Mouse (Mus musculus) macrophage (primary cell): ENCODE data around the gene Psenen. TPM values are rescaled to one million over a fixed set of nuclear protein-coding genes. Genes with fewer than 3 reads are reported as not detected.

Experiments used
- H3K27ac ChIP-seq: fragments of 350-480 bp; formaldehyde crosslinking; 2 replicates; pipeline ENCODE4 v1.9.0; 2021
- H3K36me3 ChIP-seq: fragments of 350-480 bp; formaldehyde crosslinking; 2 replicates; pipeline ENCODE4 v1.9.0; 2021; ENCODE audit errors: inconsistent target
- H3K4me3 ChIP-seq: fragments of 350-480 bp; formaldehyde crosslinking; 2 replicates; pipeline ENCODE4 v1.9.0; 2021; ENCODE audit errors: inconsistent target
- H3K79me2 ChIP-seq: fragments of 350-480 bp; formaldehyde crosslinking; 2 replicates; pipeline ENCODE4 v1.9.0; 2021; ENCODE audit errors: inconsistent target
- WGBS: methylation state at CpG from one replicate; pipeline ENCODE4 v1.1.7; 2026; ENCODE audit warnings: inconsistent platforms; ENCODE audit not compliant: missing documents; 5-methylcytosine and 5-hydroxymethylcytosine counted together
- polyA plus RNA-seq: library from polyadenylated mRNA; stranded (reverse); fragments of 250-400 nt; gene quantifications from 3 replicates; pipeline ENCODE4 v1.2.4, GENCODE M21; 2018; ENCODE audit warnings: inconsistent platforms

The Psenen gene
- polyA plus RNA-seq, 1 experiment from 2014 or later, result 123 TPM

DNA sequence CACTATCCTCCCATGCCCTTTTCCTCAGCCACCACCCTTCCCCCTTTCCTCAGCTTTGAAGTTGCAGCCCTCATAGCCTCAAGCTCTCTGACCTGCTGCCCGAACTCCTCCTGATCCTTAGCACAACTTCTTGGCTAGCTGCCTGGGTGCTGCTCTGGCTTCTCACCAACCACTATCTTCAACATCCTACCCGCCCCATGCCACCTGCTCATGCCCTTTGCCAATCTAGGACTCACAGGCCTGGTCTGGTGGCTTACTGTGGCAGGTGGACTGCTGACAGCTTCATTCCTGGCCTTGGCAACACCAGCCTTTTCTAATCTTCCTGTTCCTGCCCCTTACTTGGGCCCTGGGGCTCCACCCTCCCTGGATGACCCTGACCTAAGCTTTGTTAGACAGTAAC lies 9.5 kb upstream of the Psenen start:
- no peak overlapping the region for H3K4me3 ChIP-seq
- no peaks in the 10 kb centered on the region for H3K79me2 ChIP-seq
- H3K27ac ChIP-seq, result no peak overlapping the region
- 95% methylated on average over 2 of the region's 2 CpGs for WGBS
- H3K36me3 ChIP-seq, result peaks cover 97% of the 10 kb centered on the region

DNA sequence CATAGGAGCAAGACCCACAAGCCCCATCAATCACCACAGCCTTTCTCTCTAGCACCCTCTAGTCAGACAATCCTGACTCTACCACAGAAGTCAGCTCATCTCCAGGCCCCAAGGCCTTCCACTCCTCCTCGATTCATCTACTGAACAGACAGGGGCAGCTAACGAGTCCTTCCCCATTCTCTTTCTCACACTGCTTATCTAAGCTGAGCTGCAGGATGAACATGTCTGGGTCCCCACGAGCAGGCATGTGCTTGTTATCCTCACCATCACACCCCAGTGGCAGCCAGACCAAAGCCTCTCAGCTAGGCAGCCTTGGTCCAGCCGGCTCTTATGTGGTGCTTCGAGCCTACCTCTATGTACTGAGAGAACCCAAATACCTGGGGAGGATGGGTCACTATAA lies 9.0 kb upstream of the Psenen start:
- 90% methylated on average over 5 of the region's 5 CpGs for WGBS
- Histone ChIP-seq H3K4me3 (no peak overlapping the region), H3K36me3 (peaks cover 93% of the 10 kb centered on the region), H3K79me2 (no peaks in the 10 kb centered on the region), H3K27ac (no peak overlapping the region)

DNA sequence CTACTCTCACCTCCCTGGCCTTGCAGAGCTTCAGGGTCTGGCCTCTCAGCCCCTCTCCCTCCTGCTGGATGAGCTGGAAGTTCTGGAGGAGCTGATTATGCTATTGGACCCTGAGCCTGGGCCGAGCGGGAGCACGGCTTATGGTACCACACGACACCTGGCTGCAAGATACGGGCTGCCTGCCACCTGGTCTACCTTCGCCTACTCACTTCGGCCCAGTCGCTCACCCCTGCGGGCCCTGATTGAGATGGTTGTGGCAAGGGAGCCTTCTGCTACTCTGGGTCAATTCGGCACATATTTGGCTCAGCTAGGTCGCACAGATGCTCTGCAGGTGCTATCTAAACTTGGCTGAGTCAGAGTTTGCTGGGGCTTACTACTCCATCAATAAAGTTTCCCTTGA lies 4.1 kb upstream of the Psenen start:
- H3K36me3 ChIP-seq, result peaks cover 66% of the 10 kb centered on the region
- WGBS, result 96% methylated on average over 11 of the region's 11 CpGs
- no peak overlapping the region for H3K4me3 ChIP-seq
- H3K27ac ChIP-seq, result no peak overlapping the region
- peaks cover 4% of the 10 kb centered on the region for H3K79me2 ChIP-seq

DNA sequence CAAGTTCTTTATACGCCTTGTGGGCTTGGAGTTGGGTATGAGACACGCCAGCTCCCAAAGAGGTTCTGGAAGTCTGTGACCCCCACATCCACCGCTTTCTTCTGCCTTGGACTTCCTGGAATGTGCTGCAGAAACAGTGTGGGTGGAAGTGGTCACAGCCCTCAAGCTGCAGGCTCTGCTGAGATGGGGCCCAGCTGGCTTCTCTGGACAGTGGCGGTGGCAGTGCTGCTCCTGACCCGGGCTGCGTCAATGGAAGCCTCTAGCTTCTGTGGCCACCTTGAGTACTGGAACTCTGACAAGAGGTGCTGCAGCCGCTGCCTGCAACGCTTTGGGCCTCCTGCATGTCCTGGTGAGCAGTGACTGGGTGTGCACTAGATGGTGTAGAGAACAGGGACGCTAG lies 2.6 kb upstream of the Psenen start:
- H3K27ac ChIP-seq, result no peak overlapping the region
- H3K79me2 ChIP-seq, result peaks cover 19% of the 10 kb centered on the region
- H3K36me3 ChIP-seq, result peaks cover 54% of the 10 kb centered on the region
- no peak overlapping the region for H3K4me3 ChIP-seq
- 96% methylated on average over 9 of the region's 9 CpGs for WGBS

DNA sequence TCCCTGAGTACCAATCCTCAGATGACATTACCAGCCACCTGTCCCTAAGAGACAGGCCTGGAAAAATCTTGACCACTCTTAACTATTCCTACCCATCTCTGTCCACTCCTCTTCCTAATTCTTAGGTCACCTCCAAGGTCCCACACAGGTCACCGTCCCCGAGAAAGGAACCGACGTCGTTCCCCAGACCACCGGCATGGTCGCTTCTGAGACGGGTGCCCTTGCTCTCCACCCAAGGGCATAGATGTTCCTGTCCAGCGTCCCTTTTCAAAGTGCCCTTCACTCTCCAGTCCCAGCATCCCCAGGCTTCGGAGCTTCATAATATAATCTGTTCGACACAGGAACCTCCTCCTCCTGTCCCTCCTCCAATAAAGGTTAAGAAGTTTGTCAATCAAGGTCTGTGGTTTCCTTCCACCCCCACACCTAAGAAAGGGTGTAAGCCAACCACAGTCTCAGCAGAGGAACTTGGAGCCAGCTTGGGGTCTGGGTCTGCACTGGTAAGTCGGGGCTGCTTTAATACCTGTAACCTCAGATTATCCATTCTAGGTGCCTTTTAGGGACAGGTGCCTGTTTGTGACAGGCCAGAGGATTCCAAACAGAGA lies 1.6 kb upstream of the Psenen start, which contains the start of gene Igflr1:
TSS of gene Igflr1 (plus strand) at position 458 of the 602 bp plus-strand sequence.
- 96% methylated on average over 12 of the region's 12 CpGs for WGBS
- Histone ChIP-seq H3K4me3 (no peak within 1 kb of the TSS), H3K79me2 (peaks cover 25% of the 10 kb centered on the region), H3K36me3 (peaks cover 44% of the 10 kb centered on the region), H3K27ac (no peak within 1 kb of the TSS)

DNA sequence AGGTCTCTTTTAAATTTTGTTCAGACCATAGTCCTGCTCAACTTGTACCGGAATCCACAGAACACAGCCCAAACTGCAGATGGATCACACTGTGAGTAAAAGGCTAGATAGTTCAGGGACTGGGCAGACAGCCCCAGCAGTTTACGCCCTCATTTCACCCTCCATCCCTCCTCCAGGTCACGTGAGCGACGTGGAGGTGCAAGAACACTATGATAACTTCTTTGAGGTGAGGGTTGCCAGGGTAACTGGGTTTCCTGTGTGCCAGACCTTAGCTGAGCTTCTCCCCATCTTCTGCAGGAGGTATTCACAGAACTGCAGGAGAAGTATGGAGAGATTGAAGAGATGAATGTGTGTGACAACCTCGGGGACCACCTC lies 466 bp upstream of the Psenen start:
- Histone ChIP-seq H3K27ac (peak overlapping the region; percentile 87), H3K36me3 (peaks cover 32% of the 10 kb centered on the region; the same call in 1 of the 2 replicates), H3K79me2 (peaks cover 28% of the 10 kb centered on the region), H3K4me3 (peak overlapping the region; percentile 99)
- 43% methylated on average over 6 of the region's 6 CpGs for WGBS

DNA sequence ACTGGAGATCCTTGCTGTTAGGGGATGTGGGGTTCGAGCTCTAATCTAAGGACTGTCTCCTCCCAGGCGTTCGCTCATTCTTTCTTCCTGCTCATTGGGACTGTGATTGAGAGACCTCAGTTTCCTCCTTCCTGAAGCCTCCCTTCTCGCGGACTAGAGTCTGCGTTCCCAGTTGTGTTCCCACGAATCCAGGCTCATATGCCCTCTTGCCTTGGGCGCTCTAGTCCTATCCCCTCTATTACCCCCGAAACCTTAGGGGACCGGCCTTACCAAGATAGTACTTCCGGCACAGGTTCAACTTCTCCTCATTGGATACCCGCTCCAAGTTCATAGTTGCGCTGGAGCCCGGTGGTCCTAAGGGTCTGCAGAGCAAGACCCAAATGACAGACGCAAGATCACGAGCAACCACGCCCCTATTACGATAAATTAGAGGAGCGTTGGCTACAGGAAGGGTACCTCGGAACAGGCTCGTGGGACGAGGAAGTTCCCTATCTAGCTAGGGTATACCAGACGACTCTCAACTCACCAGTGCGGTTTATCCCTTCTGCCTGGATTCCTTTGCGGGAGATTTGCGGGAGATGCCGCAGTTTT lies 806 bp downstream of the Psenen start:
- peak overlapping the region; percentile 99 for H3K4me3 ChIP-seq
- under 1% methylated on average over 27 of the region's 27 CpGs for WGBS
- peaks cover 41% of the 10 kb centered on the region for H3K79me2 ChIP-seq
- H3K36me3 ChIP-seq, result peaks cover 23% of the 10 kb centered on the region; the same call in 1 of the 2 replicates
- H3K27ac ChIP-seq, result peak overlapping the region; percentile 87

DNA sequence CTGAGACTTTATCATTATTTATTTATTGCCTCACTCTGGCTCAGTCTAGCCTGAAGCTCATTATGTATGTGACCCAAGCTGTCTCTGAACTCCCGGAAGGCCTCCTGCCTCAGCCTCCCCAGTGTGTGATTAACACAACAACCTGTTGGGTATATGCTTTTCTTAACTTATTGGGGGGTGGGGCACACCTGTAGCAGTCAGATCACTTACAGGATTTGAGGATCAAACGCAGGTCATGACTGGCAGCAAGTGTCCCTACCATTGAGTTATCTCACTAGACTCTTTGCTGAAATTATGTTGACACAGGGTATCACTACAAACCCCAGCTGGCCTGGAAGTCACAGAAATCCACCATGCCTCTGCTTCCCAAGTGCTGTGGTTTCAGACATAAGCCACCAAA lies 3.1 kb downstream of the Psenen start:
- peaks cover 29% of the 10 kb centered on the region; the same call in 1 of the 2 replicates for H3K36me3 ChIP-seq
- H3K27ac ChIP-seq, result no peak overlapping the region
- peaks cover 41% of the 10 kb centered on the region for H3K79me2 ChIP-seq
- WGBS, result 92% methylated on average over 2 of the region's 2 CpGs
- no peak overlapping the region for H3K4me3 ChIP-seq

DNA sequence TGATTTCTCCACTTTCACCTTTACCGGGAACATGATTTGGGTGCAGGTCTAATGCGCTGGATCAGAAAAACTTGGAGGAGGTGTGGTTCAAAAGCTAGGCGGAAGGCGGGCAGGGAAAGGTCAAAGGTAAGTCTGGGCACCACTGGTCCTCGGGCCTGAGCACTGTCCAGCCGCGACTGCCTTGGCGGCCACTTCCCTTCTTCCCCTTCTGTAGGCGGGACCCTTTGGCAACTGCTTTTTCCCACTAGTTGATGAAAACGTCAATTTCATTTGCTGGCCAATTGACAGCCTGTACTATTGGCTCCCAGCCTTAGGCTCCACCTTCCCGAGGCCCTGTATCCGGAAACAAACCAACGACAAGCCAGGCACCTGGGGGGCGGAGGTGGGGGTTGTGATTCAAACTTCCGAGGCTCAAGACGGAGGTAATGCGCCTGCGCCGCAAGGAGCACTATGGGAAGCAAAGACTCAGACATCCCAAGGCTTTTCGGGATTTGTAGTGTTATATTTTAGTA lies 3.9 kb downstream of the Psenen start, which contains the start of gene Lin37:
TSS of gene Lin37 (minus strand) at position 396 of the 512 bp plus-strand sequence.
- Histone ChIP-seq H3K79me2 (peaks cover 41% of the 10 kb centered on the region), H3K4me3 (peak within 1 kb of the TSS; percentile 89), H3K27ac (peak within 1 kb of the TSS; percentile 61), H3K36me3 (peaks cover 29% of the 10 kb centered on the region; the same call in 1 of the 2 replicates)
- under 1% methylated on average over 19 of the region's 20 CpGs for WGBS

DNA sequence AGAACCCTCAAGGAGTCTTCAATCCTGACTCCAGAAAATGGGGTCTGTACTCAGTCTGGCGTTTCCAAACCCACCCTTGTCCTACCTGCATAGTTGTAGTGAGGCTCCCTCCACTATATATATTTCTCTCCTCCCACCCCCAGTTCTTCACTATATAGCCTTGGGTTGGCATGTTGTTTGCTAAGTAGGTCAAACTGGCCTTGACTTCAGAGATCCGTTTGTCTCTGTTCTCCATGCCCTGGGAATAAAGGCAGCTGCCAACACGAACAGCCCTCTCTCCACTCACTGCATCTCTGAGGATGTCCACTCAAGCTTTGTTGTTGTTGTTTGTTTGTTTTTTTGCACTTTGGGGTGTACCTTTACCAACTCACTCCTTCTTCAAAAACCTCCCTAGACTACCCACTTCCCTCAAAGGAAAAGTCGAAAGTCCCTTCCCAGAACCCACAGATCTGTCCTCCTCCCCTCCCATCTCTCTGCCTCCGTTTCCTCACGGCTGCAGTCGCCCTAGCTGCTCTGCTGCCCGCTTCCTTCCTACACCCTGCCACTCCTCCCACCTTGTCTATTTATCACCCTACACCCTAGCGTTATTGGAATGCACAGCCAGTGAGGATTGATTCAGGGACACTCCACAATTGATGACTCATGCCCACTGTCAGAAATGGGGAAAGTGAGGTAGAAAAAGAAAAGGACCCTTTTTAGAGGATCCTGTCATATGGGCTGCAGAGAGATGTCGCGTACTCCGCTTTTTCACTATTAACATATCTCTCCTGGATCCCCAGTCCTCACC lies 4.6 kb downstream of the Psenen start:
- peaks cover 29% of the 10 kb centered on the region; the same call in 1 of the 2 replicates for H3K36me3 ChIP-seq
- 7% methylated on average over 11 of the region's 12 CpGs for WGBS

DNA sequence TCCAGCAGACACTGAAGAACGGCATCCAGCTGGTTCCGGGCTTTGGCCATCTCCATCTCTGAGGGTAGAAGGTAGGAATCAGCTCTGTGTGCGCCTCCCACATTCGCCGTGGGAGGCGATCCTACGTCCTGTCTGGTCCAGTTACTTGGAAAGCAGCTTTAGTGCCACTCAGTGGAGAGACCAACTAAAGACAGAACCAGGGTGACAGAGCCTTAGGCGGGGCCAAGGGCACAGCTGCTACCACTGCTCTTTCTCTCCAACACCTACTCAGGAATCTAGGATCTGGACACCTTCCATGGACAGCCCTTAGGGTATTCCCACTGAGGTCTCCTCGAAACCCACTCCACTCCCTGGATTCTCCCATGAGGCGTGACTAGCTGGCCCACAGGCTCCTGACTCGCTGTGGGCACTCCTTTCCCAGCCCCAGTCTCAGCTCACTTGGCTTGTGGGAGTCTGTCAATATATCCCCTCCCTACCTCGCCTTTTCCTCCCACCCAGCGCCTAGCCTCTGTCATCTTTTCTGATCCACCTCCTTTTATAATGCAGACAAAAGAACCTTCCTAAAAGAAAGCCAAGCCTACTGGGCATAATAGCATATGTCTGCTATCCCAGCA lies 5.4 kb downstream of the Psenen start:
- Histone ChIP-seq H3K79me2 (peaks cover 41% of the 10 kb centered on the region), H3K36me3 (peaks cover 29% of the 10 kb centered on the region; the same call in 1 of the 2 replicates), H3K4me3 (peak overlapping the region; percentile 89; the same call in 1 of the 2 replicates), H3K27ac (no peak overlapping the region)
- WGBS, result 97% methylated on average over 13 of the region's 13 CpGs

More for the DNA sequence above, 4.6 kb downstream of the Psenen start:
- Histone ChIP-seq H3K79me2 (peaks cover 41% of the 10 kb centered on the region), H3K27ac (peak overlapping the region; percentile 61), H3K4me3 (peak overlapping the region; percentile 89)

DNA sequence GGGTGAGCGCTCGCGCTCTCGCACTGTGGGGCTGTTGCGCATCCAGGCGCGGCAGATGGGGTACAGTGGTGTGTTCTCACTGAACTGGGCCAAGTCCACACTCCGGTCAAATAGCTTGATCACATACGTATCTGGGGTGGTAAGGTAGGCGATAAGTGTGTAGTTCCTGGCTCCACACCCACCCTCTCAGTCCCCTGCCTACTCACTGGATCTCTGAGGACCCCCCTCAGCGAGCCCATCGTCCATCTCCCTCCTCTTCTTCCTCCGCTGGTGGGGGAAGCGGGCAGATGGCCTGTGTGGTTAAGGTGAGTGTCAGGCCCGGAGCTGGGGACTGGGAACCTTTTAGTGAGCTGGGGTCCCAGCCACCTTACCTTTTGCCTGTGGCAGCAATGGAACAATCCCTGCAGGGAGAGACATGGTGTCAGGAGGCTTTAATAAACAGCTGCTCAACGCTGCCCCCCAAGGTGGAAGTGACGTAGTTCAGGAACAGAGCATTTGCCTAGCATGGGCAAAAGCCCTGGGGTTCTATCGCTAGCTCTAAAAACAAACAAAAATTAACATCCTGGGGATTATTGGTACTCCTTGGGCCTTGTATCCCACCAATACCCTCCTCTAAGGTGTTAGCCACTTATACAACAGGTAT lies 6.4 kb downstream of the Psenen start:
- WGBS, result 97% methylated on average over 18 of the region's 18 CpGs
- H3K36me3 ChIP-seq, result peaks cover 29% of the 10 kb centered on the region; the same call in 1 of the 2 replicates
- H3K27ac ChIP-seq, result no peak overlapping the region
- H3K4me3 ChIP-seq, result no peak overlapping the region
- peaks cover 31% of the 10 kb centered on the region for H3K79me2 ChIP-seq

DNA sequence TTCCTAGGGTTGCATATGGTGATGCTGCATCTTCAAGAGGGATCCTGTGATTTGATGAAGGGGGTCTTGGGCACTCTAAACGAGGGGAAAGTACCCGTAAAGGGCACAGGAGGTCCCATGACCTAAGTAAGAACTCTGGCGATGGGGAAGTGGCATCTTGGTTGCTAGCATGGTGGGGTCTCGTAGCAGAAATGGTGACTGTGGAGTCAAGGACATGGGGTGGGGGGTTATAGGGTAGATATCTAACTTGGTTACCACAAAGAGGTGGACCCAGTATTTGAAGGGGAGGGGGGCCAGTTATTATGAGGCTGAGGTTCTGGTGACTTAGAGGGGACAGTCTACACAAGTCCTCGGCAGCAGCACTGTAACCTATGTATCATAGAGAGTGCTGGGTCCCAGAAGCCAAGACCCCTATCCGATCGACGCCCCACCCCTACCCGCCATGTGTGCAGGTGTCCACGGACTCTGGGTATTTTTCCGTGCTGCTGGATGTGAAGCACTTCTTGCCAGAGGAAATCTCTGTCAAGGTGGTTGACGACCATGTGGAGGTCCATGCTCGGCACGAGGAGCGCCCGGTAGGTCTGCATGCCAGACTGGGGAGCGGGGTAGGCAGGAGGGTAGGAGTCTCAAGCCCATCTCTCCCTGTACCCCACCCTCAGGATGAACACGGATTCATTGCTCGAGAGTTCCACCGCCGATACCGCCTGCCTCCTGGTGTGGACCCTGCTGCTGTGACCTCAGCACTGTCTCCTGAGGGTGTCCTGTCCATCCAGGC lies 9.4 kb downstream of the Psenen start:
- Histone ChIP-seq H3K27ac (no peak overlapping the region), H3K79me2 (peaks cover 14% of the 10 kb centered on the region), H3K36me3 (peaks cover 29% of the 10 kb centered on the region; the same call in 1 of the 2 replicates), H3K4me3 (peak overlapping the region; percentile 82; the same call in 1 of the 2 replicates)
- 84% methylated on average over 19 of the region's 22 CpGs for WGBS
